Mouse (Mus musculus): ENCODE measurements around the gene Rnf43.

DNA sequence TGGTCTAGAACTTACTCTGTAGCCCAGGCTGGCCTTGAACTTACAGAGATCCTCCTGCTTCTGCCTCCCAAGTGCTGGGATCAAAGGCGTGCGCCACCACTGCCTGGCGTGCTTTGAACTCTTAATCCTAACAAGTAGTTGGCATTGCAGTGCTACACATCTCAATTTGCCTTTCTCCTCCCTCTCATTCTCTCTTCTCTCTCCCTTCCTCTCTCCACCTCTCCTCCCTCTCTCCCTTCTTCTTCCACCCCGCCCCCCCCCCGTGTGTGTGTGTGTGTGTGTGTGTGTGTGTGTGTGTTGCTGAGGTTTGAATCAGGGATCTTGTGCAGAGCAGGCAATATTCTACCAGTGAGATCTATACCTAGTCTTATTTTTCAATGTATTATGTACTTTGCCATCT, 84.8 kb downstream of the Rnf43 start:
- no peak for TF ChIP-seq CTCF (IDR thresholded peaks at IDR 0.05; ENCODE audit: extremely low read depth, insufficient read depth, insufficient read length, insufficient replicate concordance)
- no peak for TF ChIP-seq POLR2A (IDR thresholded peaks at IDR 0.05; ENCODE audit: low read depth, low read length)
